Mouse (Mus musculus) embryonic fibroblast, embryonic 13.5 days (primary cell): Measurements from ENCODE around the gene Bmp7.

Experiments used
- CTCF ChIP-seq: IDR thresholded peaks from 2 replicates; pipeline ENCODE4 v1.5.1; 2011; ENCODE audit warnings: mild to moderate bottlenecking, control low read depth, low read length, moderate library complexity, borderline replicate concordance; ENCODE audit not compliant: insufficient read depth
- POLR2A ChIP-seq: IDR thresholded peaks from 2 replicates; pipeline ENCODE4 v1.6.1; 2011; ENCODE audit warnings: low read depth, mild to moderate bottlenecking, control low read depth, low read length, moderate library complexity

GRCm38 (mm10) chr2:172827564-172827963 lies 112.6 kb downstream of the Bmp7 start:
- no peak for TF ChIP-seq CTCF
- TF ChIP-seq POLR2A, result no peak
